ENCODE assay signal across 8 mouse cellular contexts in the genomic region with DNA sequence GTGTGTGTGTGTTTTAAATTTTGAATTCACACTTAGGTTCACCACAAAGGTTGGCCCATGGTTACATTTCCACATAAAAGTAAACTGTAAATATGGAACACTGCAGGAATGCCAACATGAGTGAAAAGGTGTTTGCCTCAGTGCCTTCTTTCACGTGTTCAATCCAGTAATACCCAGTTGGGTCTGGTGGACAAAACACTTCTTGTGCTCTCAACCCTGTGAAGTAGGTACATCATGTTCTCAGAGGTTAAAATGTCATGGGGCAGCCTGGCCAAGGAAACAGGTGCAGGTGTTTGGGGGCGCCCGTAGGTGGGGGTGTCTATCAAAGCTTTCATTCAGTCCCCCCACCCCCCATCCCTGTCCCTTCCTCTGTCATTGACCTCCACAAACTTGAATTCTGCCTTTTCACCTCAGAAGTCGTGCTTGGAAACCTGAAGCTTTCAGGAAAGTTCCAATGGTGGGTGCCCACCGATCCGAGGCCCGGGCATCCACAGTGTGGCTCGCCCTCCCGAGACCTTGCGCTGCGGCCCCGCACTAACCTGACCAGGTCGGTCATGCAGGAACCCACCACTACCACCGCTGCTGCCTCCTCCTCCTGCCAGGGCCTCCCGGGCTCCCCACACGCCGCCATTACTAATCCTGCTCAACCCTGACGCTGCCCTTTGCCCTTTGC. TPM values are rescaled to one million over a fixed set of nuclear protein-coding genes. Genes with fewer than 3 reads are reported as not detected.
DNase-seq lines count a peak whose midpoint lies in the region; ATAC-seq and TF ChIP-seq lines count a peak whose summit lies in the region.

TSS of gene Rbks (minus strand) at position 657 of the 673 bp plus-strand sequence.

- H3K4me2 ChIP-seq in hindbrain, embryonic 11.5 days (replicated peaks; ENCODE audit: low read depth, low read length) = peak within 1 kb of the TSS; percentile 68

- peak within 1 kb of the TSS; percentile 92 for H3K4me3 ChIP-seq in layer of hippocampus, adult 2 months
- peak within 1 kb of the TSS; percentile 73 for H3K4me3 ChIP-seq in hindbrain, embryonic 11.5 days (ENCODE audit: low read depth, low read length)

- peak within 1 kb of the TSS; percentile 72 for H3K9ac ChIP-seq in hindbrain, embryonic 11.5 days (ENCODE audit: low read depth, low read length)

- TF ChIP-seq CTCF in layer of hippocampus, adult 2 months (conservative IDR thresholded peaks at IDR 0.05) = no peak
- no peak for TF ChIP-seq CTCF in brain, embryonic 14.5 days (IDR thresholded peaks at IDR 0.05; ENCODE audit: borderline replicate concordance, extremely low read depth, insufficient read depth, insufficient read length)

- no peaks in the 10 kb centered on the region for H3K4me1 ChIP-seq in hindbrain, embryonic 11.5 days (replicated peaks; ENCODE audit: control insufficient read depth, insufficient read depth, low read length)

- WGBS in hindbrain, embryonic 11.5 days = 6% methylated on average over 18 of the region's 18 CpGs

- no peaks in the 10 kb centered on the region for H3K27me3 ChIP-seq in hindbrain, embryonic 11.5 days (ENCODE audit: control insufficient read depth, insufficient read depth, low read length)

- H3K36me3 ChIP-seq in hindbrain, embryonic 11.5 days (ENCODE audit: control insufficient read depth, insufficient read depth, low read length) = no peaks in the 10 kb centered on the region

- no peaks in the 10 kb centered on the region for H3K9me3 ChIP-seq in hindbrain, embryonic 11.5 days (ENCODE audit: control insufficient read depth, low read length)

- peak within 1 kb of the TSS; percentile 98 for H3K27ac ChIP-seq in layer of hippocampus, adult 2 months
- H3K27ac ChIP-seq in hindbrain, embryonic 11.5 days (ENCODE audit: low read depth, low read length) = peak within 1 kb of the TSS; percentile 69

- no peak for TF ChIP-seq POLR2A in brain, embryonic 14.5 days (IDR thresholded peaks at IDR 0.05; ENCODE audit: borderline replicate concordance, extremely low read depth, insufficient read depth, insufficient read length, poor library complexity, severe bottlenecking)

- DNase-seq in layer of hippocampus, adult 2 months (ENCODE audit: low spot score in 2 of 2) = no peak
- DNase-seq in layer of hippocampus, postnatal 25 days (ENCODE audit: extremely low spot score in 1 of 2, low spot score in 1 of 2) = no peak
- peak; percentile 11 for DNase-seq in brain, embryonic 14.5 days (ENCODE audit: low read depth)
- DNase-seq in hindbrain, embryonic 11.5 days (ENCODE audit: low spot score) = no peak
- no peak for DNase-seq in T-cell, adult 2 months (ENCODE audit: low spot score)
- no peak for DNase-seq in c-Kit-positive CD71-positive TER-119-positive erythroid progenitor cells, embryonic 14.5 days (ENCODE audit: low spot score)
- DNase-seq in gastrocnemius, postnatal 4 days (ENCODE audit: low spot score in 2 of 2) = no peak

- no peak for ATAC-seq in hindbrain, embryonic 11.5 days (ENCODE audit: low FRiP score)
- peak; percentile 78 for ATAC-seq in megakaryocyte progenitor cell, adult 5-6 weeks (replicated peaks; ENCODE audit: poor library complexity)

RNA-seq across cellular contexts. Expression of gene Rbks, which starts in this region (rescaled TPM):
- 1 to 10 TPM; 4.0 to 4.4 TPM for total RNA-seq in layer of hippocampus, adult 2 months (2021)
- total RNA-seq in layer of hippocampus, postnatal 25 days (2021) = 1 to 10 TPM; 3.4 to 4.3 TPM
- 0.95 and 1.5 TPM in 2 replicates for polyA plus RNA-seq in brain, embryonic 14.5 days (2012; rRNA removed)
- 2.0 and 2.1 TPM in 2 replicates for polyA plus RNA-seq in hindbrain, embryonic 11.5 days (2014; fragmentation: Nextera tagmentation; extraction: Ambion mirVana)
- total RNA-seq in megakaryocyte progenitor cell, adult 5-6 weeks (2015) = 25.8 and 34.6 TPM in 2 replicates
- total RNA-seq in megakaryocyte progenitor cell, adult 5-6 weeks (2017) = 17.7 and 29.3 TPM in 2 replicates
- total RNA-seq in gastrocnemius, postnatal 4 days (2021) = 1 to 10 TPM; 2.9 to 4.6 TPM
